ENCODE assay signal across 22 mouse cellular contexts in the genomic region with DNA sequence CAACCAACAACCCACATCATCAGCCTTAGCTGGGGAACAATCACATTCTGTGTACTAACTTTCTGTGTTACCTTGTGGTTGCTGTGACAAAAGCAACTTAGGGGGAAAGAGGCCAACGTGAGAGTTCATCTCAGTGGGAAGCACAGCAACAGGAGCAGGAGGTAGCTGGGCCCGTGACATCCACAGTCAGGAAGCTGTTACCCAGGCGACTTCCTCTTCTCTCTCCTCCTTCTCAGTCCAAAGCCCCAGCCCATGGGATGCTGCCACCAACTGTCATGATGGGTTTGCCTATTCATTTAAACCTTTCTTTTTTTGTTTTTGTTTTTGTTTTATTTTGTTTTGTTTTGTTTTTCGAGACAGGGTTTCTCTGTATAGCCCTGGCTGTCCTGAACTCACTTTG.
"Had no signal": no experiment of that assay in that cellular context is flagged by ENCODE, and none has a peak within 500 bp of the region (broad histone marks: within the 10 kb centered on the region; RNA-seq: fewer than 3 reads in every experiment).

No protein-coding gene starts in this region.

- H3K36me3 ChIP-seq: limb, embryonic 10.5 days; limb, embryonic 13.5 days; liver, embryonic 12.5 days; lung, embryonic 15.5 days; midbrain, embryonic 10.5 days; midbrain, embryonic 13.5 days; neural tube, embryonic 13.5 days had no signal

- H3K9ac ChIP-seq: limb, embryonic 13.5 days; liver, embryonic 12.5 days; liver, embryonic 15.5 days; lung, embryonic 15.5 days; midbrain, embryonic 13.5 days; neural tube, embryonic 13.5 days had no signal

- H3K4me3 ChIP-seq: limb, embryonic 10.5 days; limb, embryonic 13.5 days; liver, embryonic 12.5 days; liver, embryonic 15.5 days; lung, embryonic 15.5 days; midbrain, embryonic 10.5 days; midbrain, embryonic 13.5 days; myocyte; neural tube, embryonic 13.5 days had no signal

- DNase-seq: kidney, adult 2 months; kidney, postnatal 36 days; liver; lung, adult 18-20 months; lung, postnatal 10 days; lung, postnatal 36 days; retina, postnatal 1 day; right cerebral cortex, postnatal 25 days; thymus, adult 2 months; thymus, postnatal 25 days had no signal

- H3K4me1 ChIP-seq: lung, embryonic 15.5 days had no signal

- H3K27me3 ChIP-seq: limb, embryonic 13.5 days; liver, embryonic 12.5 days; liver, embryonic 15.5 days; lung, embryonic 15.5 days; midbrain, embryonic 13.5 days; neural tube, embryonic 13.5 days had no signal

- ATAC-seq: liver, embryonic 12.5 days; midbrain, embryonic 13.5 days; midbrain, embryonic 16.5 days had no signal

- H3K4me2 ChIP-seq: limb, embryonic 13.5 days; liver, embryonic 12.5 days; liver, embryonic 15.5 days; lung, embryonic 15.5 days; midbrain, embryonic 13.5 days; neural tube, embryonic 13.5 days had no signal

- H3K27ac ChIP-seq: kidney, postnatal 0 days; limb, embryonic 10.5 days; limb, embryonic 13.5 days; liver, embryonic 12.5 days; liver, embryonic 15.5 days; lung, embryonic 15.5 days; midbrain, embryonic 10.5 days; midbrain, embryonic 13.5 days; neural tube, embryonic 13.5 days; stomach, postnatal 0 days had no signal

- H3K9me3 ChIP-seq: limb, embryonic 10.5 days; limb, embryonic 13.5 days; liver, embryonic 12.5 days; liver, embryonic 15.5 days; lung, embryonic 15.5 days; midbrain, embryonic 10.5 days; midbrain, embryonic 13.5 days; neural tube, embryonic 13.5 days had no signal
